Mouse (Mus musculus): ENCODE measurements around the gene B430306N03Rik.
"Not testable (repeated sequence)": the region's sequence is repeated elsewhere in the genome, so short reads cannot be mapped to it uniquely, and the experiment has no call there.

Gene B430306N03Rik

DNA sequence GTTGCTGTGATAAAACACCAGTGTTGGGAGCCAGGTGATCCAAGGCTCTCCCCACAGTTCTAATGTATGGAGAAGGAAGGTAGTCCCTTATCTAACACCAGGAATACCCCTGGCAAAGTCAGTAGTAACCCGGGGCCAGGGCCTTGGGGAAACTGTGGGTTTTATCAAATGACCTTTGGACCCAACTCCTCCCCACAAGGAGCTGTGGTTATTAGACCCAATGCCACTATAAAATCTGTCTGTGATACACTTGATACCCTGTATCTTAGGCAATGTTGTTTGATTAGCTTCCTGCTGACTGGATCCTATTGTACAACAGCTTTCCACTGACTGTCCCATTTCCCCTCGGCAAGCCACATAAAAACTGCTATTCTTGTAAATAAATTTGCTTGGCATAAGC, 3.8 kb upstream of the B430306N03Rik start:
- no peak for DNase-seq (ENCODE audit: low spot score)

DNA sequence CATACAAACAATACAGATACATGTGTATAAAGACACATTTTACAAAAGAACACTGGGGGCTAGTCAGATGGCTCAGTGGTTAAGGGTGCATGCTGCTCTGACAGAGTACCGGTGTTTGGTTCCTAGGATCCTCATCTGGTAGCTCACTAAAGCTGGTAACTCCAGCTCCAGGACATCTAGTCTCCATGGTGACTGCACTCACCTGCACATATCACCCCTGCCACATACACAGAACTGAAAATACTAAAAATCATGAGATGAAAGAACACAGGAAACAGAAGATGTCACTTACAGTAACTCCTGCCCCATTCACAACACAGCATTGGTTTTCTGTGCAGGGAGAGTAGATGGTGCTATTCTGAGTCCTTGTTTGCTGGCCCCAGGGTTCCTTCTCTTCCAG, 2.7 kb downstream of the B430306N03Rik start:
- no peak for DNase-seq (ENCODE audit: low spot score)

DNA sequence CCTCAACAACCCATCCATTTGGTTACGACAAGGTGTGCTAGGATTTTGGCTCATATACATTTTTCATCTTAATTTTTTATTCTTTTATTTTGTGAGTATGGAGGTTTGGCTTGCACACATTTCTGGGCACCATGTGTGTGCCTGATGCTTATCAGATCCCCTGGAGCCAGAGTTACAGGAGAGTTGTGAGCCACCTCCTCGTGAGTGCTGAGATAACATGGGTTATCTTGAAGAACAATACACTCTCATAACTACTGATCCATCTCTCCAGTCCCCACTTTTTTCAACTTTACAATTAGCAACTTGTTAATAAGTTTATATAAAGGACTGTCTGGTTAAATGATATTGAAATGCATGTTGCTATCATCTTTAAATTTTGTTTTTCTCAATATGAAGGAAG, 5.3 kb downstream of the B430306N03Rik start:
- DNase-seq (ENCODE audit: low spot score) = no peak

DNA sequence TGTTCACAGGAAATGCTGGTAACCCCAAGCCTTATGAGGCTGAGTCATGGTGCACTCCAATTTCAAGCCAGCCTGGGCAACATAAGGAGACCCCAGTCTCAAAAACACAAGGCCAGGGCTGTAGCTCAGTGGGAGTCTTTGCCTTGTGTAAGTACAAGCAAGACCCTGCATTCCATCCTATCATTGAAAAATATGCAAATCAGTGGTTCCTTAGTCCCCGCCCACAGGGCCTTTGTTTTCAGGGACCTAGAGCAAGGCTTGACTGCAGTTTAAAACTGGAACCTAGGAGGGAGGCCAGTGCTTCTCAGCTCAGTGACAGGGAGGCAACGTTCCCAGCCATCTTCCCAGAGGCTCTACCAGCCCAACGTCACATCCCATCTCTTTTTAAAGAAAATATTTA, 7.3 kb downstream of the B430306N03Rik start:
- no peak for DNase-seq (ENCODE audit: low spot score)

DNA sequence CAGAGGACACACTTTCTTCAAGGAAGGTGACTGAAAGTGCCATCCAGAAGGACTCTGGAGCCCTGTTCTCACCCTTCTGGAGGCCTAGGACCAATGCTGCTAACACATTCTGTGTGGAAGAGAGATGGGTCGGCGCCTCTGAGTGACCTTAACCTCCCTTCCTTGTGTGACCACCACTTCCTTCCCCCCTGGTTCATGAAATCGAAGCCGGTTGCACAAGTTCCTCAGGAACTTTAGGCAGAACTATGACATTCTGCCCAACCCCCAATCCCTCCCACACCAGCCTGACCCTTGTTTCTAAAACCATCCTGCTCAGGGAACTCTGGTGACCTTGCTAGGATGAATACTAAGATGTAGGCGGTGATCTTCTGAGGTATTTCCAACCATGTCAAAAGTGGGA, 8.3 kb downstream of the B430306N03Rik start:
- no peak for DNase-seq (ENCODE audit: low spot score)

DNA sequence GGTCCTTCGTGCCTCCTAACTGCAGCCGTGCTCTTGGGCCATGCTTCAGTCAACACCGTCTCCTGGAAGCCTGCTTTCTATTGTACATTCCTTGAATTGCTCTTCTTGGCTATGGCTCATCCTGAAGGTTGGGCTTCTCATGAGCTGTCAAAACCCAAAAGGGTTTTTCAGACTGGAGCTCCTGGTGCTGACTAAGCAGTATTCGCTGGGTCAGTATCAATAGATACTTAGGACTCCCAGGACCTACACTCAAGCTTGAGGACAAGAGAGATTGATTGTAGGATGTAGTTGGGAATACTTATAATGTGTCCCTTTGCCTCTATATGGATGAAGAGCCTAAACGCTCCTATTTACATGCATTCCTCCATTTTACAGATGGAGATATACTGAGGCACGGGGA, 9.2 kb downstream of the B430306N03Rik start:
- no peak for DNase-seq (ENCODE audit: low spot score)

DNA sequence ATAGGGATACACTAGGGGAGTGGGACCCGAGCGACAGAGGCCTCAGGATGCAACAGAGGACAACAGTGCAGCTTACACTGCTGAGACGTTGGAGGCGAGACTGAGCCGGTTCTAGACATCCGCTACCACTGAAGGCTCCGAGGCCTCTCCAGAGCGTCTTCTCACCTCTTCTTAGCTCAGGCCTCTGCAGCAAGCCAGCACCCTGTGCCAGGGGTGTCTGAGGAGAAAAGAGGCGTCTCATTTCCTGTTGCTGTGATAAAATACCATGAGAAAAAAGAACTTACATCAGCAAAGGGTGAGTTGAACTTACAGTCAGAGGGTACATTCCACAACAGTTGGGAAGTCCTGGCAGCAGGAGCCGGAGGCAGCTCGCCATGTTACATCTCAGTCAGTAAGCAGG, 9.7 kb downstream of the B430306N03Rik start:
- DNase-seq (ENCODE audit: low spot score) = no peak

DNA sequence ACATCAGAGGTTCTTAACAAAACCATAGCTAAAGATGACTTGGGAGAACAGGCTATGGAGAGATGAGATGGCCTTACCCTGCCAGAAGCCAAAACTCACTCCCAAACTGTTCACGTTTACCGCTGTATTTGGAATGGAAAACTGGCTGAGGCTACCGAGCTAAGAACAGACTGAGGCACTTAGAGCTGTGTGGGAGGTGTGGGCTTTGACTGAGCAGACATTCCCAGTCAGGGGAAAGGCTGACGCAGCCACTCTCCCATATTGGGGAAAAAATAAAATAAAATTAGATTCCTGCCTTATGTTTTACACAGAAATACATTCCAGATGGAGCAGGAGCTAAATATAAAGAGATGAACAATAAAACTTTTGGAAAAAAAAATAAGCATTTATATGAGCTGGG, 10.7 kb downstream of the B430306N03Rik start:
- no peak for DNase-seq (ENCODE audit: low spot score)

DNA sequence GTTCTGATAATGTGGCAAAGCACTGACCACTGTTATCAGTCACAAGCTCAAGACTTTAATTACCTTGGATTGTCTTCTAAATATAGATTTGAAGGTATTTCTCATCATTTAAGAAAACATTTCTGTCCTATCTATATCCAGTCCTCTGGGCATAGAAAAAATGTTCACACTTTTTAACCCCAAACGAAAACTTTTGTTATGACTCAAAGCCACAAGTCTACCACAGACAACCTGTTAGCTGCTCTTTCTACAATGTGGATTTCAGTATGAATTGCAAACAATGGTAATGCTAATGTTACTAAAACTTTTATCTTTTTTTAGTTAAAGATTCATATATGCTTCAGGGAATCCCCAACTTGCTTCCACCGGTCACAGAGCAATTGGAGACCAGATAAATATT, 16.6 kb downstream of the B430306N03Rik start:
- no peak for DNase-seq (ENCODE audit: low spot score)

DNA sequence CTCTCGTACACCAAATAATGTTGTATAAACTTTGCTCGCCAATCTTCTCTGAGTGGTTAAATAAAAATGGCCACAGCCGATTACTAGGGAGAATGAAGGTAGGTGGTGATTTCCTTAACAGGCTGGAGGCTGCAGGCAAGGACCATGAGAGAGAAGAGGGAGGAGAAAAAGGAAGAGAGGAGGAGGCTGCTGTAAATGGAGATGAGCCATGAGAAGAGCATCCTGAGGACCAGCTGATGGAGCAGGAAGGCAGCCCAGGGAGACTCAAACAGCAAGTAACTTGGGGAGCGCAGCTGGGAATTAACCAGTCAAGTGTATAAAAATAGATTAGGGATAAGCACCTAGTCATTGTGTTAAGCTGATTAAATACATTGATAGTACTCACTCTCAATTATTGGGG, 18.2 kb downstream of the B430306N03Rik start:
- no peak for DNase-seq (ENCODE audit: low spot score)

DNA sequence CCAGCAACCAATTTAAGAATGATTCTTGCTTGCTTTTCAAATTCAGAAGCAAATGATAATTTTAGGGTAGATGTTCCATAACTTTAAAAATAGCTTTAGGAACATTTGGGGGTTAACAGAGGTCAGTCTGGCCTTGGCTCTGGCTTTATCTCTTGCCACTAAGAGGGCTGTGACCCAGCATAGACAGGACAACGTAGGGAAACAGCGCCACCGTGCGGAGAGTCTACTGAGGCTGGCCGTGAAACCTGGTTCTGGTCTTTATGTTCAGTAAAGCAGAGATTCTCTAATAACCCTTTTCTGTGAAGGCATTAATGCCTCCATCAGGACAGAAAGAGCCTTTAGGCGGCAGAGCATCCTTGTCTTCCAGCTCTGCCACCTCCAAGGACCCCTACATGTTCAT, 20.9 kb downstream of the B430306N03Rik start:
- peak; percentile 77 for DNase-seq (ENCODE audit: low spot score)

DNA sequence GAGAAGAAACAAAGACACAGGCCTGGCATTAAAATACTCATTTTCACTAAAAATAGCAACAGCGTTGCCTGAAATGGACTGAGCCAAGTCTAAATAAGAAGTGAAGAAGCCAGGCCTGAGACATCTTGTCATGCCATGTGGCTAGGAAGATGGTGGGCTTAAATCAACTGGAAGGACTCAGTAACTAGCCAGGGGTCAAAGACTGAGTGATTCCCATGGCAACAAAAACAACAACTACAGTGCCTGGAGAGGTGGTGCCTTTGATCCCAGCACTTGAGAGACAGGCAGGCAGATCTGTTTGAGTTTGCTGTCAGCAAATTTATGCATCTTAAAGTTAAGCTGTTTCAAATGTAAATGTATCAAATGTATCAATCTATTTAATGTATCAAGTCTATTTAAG, 24.3 kb downstream of the B430306N03Rik start:
- no peak for DNase-seq (ENCODE audit: low spot score)

DNA sequence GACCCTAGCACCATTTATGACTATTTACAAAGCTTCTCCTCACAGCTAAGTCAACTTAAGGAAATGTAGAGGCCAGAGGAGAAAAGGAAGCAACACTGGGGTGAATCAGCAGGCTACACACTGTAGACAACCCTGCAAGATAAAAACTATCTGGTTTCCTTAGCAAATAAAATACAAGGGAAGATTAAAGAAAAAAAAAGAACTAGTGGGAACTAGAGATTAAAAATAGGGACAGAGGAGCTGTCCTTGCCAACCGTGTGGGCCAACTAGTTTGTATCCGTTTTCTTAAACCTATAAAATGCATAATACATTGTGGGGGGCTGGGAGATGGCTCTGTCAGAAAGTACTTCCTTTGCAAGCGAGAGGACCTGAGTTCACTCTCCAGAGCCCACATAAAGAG, 26.0 kb downstream of the B430306N03Rik start:
- no peak for DNase-seq (ENCODE audit: low spot score)

DNA sequence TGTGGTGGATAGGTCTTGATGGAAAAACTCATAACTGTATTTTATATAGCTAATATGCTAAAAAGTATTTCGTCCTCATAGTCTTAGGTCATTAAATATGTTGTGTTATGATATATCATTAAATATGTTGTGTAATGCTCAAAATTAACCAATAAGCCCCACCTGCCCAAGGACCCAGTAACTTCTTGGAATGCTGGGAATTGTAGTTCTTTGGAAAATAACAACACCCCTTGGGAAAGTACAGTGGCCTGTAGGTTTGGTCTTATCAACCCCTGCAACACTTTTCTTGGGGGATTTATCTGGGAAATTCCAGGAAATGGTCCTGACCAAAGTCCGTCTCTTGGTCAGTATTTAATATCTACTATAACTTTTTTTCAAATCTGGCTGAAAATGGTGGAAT, 27.1 kb downstream of the B430306N03Rik start:
- no peak for DNase-seq (ENCODE audit: low spot score)

DNA sequence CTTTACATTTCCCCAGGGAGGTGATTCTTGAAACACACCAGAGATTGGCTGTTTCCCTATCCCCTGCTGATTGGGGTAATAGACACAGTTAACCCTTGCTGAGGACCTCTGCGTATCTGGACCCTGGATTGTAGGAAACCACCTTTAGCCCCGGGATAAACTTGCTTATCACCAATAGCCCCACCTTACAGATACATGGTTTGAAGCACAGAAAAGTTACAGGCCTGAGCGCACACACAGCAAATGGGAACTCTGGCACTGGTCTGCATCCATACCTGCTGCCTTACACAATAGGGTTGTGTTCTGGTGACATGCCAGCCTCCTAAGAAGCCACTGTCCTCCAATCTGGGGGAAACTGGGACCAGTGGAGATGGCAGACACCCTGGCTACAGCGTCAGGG, 29.9 kb downstream of the B430306N03Rik start:
- DNase-seq (ENCODE audit: low spot score) = no peak

DNA sequence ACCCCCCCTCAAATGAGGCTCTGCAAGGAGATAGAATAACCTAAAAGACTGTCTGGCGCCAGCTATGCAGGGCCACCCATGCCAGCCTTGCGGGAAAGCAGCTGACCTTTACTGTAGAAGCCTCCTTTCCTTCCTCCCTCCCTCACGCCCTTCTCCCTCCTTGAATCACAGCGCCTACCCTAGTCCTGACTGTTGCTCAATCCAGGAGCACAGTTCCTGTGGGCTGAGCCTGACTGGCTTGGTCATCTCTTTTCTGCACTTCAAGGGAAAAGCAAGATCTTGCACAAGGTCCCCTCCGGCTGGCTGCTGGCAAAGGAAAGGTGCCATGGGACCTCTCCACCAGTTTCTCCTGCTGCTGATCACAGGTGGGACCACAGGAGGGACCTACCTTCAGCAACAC, 30.3 kb downstream of the B430306N03Rik start, which contains the start of gene Trem2:
Trem2 (plus strand) TSS at position 171 of the 400 bp plus-strand sequence.
- DNase-seq (ENCODE audit: low spot score) = no peak

DNA sequence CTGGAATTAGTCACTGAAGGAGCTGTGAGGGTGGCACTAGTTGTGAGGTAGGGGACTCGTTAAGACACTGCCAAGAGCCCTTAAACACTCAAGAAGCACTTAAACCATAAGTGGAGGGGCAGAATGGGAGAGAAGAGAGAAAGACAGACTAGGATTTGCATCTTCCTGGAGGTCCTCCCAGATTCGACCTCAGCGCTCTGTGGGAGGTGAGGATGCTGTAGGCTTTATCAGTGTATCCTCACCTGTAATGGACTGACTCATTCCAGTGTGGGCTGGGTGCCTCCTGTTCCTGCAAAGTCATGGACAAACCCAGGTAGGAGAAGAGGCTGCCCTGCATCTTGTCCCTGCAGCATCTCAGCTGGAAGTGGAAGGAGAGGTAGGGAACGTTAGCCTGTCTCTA, 30.9 kb downstream of the B430306N03Rik start:
- DNase-seq (ENCODE audit: low spot score) = no peak

DNA sequence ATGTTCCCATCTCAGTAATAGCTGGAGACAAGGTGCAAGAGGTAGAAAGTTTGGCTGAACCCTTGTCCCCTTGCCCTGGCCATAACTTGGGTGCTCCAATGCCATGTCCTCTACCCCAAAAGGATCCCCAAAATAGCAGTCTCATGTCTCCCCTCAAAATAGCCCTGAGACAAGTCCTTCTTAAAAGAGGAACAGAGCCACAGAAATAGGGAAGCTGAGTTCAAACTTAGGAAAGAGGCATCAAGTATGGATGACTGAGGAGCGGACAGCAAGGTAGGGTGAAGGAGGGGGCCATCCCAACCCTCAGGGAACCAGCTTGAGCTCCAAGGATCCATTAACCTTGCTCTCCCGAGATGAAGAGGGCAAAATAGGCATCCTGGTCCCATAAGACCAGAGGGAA, 31.3 kb downstream of the B430306N03Rik start:
- DNase-seq (ENCODE audit: low spot score) = no peak

DNA sequence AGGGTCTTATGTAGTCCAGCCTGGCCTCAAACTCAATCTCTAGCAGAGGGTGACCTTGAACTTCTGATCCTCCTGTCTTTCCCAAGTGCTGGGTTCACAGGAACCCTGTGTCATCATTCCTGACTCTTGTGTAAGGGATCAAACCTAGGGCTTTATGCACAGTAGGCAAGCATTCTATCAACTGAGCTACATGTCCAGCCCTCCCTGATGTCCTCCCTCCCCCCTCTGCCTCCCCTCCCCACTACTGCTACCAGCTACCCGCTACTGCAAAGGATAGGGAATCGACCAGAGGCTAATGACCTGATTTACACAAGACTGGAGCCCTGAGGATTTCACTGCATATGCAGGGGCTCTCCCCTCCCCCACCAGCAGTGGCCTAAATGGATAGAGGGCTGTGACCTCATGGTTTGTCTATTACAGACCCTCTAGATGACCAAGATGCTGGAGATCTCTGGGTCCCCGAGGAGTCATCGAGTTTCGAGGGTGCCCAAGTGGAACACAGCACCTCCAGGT, 34.8 kb downstream of the B430306N03Rik start:
- DNase-seq (ENCODE audit: low spot score) = no peak

DNA sequence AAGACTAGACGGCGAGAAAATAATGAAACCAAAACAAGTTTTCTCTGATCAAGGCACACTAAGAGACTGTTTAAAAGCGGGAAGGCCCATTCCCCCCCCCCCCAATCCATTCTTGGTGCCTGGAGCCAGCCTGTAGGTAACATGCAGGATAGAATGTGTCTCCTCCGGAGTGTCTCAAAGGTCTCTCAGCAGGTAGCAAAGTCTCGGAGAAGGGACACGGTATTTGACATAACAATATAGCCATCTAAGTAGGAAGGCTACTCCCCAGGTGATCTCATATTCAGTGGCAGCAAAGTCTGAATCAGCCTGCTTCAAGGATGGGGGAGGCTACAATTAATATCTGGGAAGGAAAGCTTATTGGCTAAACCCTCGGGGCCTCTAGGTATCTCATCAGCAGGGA, 37.0 kb downstream of the B430306N03Rik start:
- not testable (repeated sequence) for DNase-seq (ENCODE audit: low spot score)

DNA sequence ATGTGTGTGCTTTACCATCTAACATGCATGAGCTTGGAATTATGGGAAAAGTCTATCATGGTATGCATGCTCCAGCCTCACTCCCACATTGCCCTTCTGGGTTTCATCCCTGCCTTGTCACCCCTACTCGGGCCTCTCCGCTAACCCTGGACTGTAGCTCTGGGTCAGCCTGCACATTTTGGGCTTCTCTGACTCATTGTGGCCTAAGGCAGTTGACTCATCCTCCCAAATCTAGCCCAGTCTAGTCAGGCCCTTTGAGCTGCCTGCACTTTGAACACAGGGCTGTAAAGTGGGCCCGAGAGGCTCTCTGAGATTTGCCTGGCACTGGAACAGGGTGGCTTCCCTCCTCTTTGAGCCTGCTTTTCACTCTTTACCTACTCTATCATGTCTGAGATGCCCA, 39.9 kb downstream of the B430306N03Rik start:
- no peak for DNase-seq (ENCODE audit: low spot score)

DNA sequence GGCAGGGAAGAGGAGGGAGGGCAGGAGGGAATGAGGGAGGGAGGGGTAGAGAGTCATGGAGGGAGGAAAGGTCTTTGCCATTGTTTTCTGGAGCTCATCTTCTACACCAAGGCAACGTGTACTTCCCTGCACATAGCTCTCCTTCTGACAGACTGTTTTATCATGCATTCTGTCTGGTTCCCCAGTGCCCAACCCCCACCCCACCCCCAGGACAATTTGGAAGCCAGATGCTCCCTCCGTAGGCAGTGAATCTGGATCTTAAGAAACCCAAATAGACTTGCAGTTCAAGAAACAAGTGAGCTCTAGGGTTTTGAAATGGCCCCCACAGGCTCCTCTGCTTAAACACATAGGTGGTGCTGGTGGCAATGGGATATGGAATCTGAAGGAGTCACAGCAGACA, 42.0 kb downstream of the B430306N03Rik start:
- no peak for DNase-seq (ENCODE audit: low spot score)

DNA sequence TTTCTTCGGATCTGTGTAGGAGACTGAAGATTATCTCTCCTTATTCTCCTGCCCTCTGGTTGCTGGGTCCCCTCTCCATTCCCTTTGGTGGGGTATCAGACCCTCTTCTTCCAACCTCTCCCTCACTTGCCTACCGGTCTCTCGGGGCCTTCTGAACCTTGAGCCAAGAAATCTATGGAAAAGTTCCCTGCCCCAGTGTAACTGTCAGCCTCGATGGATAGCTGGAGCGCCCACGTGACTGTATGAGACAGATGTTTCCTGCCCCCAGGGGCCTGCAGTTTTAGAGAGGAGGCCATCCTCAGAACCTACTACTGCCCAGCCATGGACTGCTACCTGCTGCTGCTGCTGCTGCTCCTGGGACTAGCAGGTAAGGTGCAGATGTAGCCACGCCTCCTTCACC, 43.7 kb downstream of the B430306N03Rik start, which contains the start of gene Treml1:
Treml1 (plus strand) TSS at position 301 of the 400 bp plus-strand sequence.
- no peak for DNase-seq (ENCODE audit: low spot score)

DNA sequence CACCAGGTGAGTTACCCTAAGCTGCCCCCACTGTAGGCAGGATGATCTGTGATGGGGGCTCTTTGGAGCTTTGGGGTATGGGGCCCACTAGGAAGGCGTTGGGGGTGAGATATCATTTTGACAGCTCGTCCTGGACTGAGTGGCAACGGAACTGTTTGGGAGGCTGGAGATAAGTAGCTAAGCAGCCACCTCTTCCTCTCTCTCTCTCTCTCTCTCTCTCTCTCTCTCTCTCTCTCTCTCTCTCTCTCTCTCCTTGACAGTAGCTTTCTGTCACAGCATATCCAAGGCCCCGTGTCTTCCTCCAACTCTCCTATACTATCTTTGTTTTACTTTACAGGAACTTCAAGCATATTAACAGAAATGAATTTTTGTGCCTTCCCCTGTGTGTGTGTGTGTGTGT, 44.5 kb downstream of the B430306N03Rik start:
- no peak for DNase-seq (ENCODE audit: low spot score)

DNA sequence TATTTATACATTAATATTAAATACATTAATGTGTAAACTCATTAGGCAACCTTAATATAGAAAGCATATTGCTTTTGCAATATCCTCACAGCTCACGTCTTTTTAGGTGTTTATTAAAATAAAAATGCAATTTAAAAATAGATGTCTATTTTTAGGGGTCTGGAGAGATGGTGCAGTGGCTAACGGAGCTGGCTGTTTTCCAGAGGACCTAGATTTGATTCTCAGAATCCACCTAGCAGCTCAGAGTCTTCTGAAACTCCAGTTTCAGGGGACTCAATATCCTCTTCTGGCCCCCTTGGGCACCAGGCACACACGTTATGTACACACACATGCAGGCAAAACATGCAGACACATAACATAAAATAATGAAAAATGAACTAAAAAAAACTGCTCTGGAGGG, 46.4 kb downstream of the B430306N03Rik start:
- DNase-seq (ENCODE audit: low spot score) = no peak
